Mouse (Mus musculus) megakaryocyte-erythroid progenitor cell, adult 5-6 weeks (primary cell): ENCODE measurements around the gene Vmn2r38. TPM values are rescaled to one million over a fixed set of nuclear protein-coding genes. Genes with fewer than 3 reads are reported as not detected.
"Not testable (repeated sequence)": the region's sequence is repeated elsewhere in the genome, so short reads cannot be mapped to it uniquely, and the experiment has no call there.

Experiments used
- ATAC-seq: replicated peaks from 2 replicates; pipeline ENCODE4 v1.8.0; 2016; ENCODE audit warnings: mild to moderate bottlenecking, inconsistent platforms; ENCODE audit not compliant: severe bottlenecking, poor library complexity, low FRiP score, low TSS enrichment
- total RNA-seq, 2 experiments: library from RNA; stranded (forward) in 1 of 2; stranded (reverse) in 1 of 2; fragments of 200-1000, 215-1000 nt in 1 of 2; fragments of >200 nt in 1 of 2; fragmentation: Nextera tagmentation in 1 of 2; gene quantifications; 2 replicates each; pipeline ENCODE4 v1.2.3; 2014 to 2017

Vmn2r38 gene
- not detected in 2 replicates for total RNA-seq (2014; fragmentation: Nextera tagmentation)
- not detected in 2 replicates for total RNA-seq (2017)

DNA sequence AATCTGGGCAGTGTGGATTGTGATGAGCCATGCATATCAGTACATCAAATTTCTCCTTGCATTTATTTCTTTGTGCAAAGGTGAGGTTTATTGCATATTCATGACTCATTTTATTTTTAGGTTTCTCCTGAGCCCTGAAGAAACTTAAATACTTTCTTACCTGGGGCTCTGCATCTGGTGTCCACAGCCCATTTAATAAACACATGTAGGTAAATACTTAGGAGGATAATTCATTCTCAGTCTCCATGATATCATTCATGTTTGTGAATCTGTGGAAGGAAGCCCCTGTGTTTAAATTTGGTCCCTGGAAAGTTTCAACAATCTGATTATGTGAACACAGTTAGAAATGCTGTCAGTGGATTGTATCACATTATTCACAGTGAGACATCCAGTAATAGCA, at the start of gene Vmn2r38:
Gene Vmn2r38, minus strand, starts transcription at position 101 of the 400 bp plus-strand sequence.
- ATAC-seq: not testable (repeated sequence)

DNA sequence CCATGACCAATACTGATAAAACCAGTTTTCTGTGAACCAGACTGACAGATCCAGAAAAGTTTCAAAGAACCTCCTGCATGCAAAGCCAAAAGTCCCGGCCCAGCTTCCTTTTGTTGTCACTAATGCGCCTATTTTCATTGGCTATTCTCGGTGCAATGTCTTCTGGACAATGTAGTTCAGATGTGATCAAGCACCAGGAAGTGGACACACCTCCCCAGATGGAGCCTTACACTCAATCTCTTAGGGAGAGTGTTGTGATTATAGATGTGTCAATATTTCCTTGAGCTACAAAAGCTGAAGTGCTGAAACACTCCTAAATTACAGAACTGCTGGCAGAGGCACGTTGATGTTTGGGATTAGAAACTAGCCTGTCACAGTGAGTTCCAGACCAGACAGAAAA, 32.3 kb downstream of the Vmn2r38 start:
- not testable (repeated sequence) for ATAC-seq

DNA sequence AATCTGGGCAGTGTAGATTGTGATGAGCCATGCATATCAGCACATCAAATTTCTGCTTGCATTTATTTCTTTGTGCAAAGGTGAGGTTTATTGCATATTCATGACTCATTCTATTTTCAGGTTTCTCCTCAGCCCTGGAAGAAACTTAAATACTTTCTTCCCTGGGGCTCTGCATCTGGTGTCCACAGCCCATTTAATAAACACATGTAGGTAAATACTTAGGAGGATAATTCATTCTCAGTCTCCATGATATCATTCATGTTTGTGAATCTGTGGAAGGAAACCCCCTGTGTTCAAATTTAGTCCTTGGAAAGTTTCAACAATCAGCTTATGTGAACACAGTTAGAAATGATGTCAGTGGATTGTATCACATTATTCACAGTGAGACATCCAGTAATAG, 67.0 kb downstream of the Vmn2r38 start, which contains the start of gene Vmn2r39:
Gene Vmn2r39, minus strand, starts transcription at position 101 of the 400 bp plus-strand sequence.
- ATAC-seq: not testable (repeated sequence)

Other genes with a start within 250 kb of the Vmn2r38 start
- gene Vmn2r40, start 166.4 kb downstream of the Vmn2r38 start, total RNA-seq (2014; fragmentation: Nextera tagmentation): not detected in 2 replicates
- gene Vmn2r40, start 166.4 kb downstream of the Vmn2r38 start, total RNA-seq (2017): not detected in 2 replicates
- not detected in 2 replicates for gene Vmn2r39, start 67.1 kb downstream of the Vmn2r38 start, total RNA-seq (2014; fragmentation: Nextera tagmentation)
- gene Vmn2r39, start 67.1 kb downstream of the Vmn2r38 start, total RNA-seq (2017): not detected in 2 replicates
- not detected in 2 replicates for gene Vmn2r37, start 125.8 kb upstream of the Vmn2r38 start, total RNA-seq (2014; fragmentation: Nextera tagmentation)
- gene Vmn2r37, start 125.8 kb upstream of the Vmn2r38 start, total RNA-seq (2017): not detected in 2 replicates